Mouse (Mus musculus): ENCODE measurements at regions not wholly inside any gene's neighbourhood (a gene's known extent, or its start where the extent isn't known, plus 50 kb on each side); places are given as distances from the start of the nearest gene placed in this dataset.

GRCm38 (mm10) chr12:39950270-39950801 lies 87.5 kb downstream of the Arl4a start:
- TF ChIP-seq POLR2A (IDR thresholded peaks at IDR 0.05; ENCODE audit: extremely low read depth, insufficient read depth, low read length) = no peak
- no peak for TF ChIP-seq CTCF (IDR thresholded peaks at IDR 0.05; ENCODE audit: low read depth, low read length)
